Mouse (Mus musculus) CD4-positive, CD25-positive, alpha-beta regulatory T cell, adult 2 months (primary cell): ENCODE measurements at regions not wholly inside any gene's neighbourhood (a gene's known extent, or its start where the extent isn't known, plus 50 kb on each side); places are given as distances from the start of the nearest gene placed in this dataset.

Experiments
- DNase-seq: peaks from one replicate; pipeline ENCODE4 v3.0.0-alpha.2; 2012; ENCODE audit warnings: low read depth, low spot score

GRCm38 (mm10) chrX:158920217-158920616 is 289.9 kb upstream of the Rps6ka3 start:
- no peak for DNase-seq

GRCm38 (mm10) chrX:158921424-158921823 is 288.7 kb upstream of the Rps6ka3 start:
- no peak for DNase-seq

DNA sequence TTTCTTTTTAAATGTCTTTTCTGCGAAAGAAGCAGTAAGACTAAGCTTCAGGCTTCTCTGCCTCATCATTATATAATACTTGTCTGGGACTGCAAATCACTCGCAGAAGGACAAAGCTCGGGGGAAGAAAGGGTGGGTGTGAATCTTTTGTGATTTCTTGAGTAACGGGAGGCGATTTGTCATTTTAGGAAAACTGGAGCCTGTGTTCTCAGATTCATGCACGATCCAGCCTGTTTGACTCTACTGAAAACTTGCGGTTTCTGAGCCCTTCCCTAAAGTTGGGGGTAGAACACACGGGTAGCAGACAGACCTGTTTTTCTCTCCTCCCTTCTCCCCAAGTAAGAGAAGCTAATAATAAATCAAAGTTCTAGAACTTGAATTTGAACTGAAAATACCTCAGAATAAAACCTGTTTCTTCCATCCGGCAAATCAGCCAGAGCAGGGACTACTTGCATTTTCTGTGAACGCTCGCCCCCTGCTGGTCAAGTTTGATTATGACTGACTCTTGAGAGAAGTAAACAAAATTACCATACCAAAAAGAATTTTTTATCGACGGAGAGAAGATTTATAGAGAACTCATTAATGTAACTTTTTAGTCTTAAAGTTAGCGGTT is 288.2 kb upstream of the Rps6ka3 start:
- DNase-seq = peak; percentile 72

- no peak for DNase-seq
These were observed 287.0 kb upstream of the Rps6ka3 start for GRCm38 (mm10) chrX:158923081-158923561.

DNA sequence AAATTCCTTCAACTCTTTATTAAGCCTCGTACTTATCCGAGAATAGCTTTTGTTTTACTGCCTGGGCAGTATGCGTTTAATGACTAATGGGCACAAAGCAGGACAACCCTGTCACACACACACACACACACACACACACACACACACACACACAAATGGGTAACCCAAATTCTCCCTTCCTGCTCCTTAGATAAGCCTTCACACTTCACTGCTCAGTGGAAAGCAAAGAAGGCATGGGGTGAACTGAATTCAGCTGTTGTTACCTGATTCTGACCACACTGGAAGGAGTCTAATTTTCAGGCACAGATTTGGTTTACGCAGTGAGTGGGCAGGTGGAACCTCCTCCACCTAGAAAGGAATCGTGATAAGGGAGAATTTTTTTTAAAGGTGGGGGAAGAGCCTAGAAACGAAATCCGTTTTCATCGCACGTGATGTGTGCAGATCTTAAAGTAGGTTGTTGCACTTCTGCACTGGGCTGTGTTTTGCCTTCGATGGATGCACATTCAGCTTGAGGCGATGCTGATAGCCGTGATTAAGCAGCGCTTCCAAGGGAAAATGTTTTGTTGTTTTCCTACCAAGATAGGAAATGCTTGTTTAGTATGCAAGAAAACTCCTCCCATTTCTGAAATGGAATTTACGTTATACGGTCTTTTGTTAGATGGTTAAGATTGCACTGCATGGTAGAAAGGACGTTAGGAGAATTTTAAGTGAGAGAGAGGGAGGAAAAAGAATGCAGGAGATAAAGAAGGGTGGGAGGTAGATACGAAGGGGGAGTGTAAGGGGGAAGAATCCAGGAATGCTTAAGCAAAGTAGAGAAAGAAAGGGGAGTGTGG is 286.2 kb upstream of the Rps6ka3 start:
- DNase-seq = no peak

DNA sequence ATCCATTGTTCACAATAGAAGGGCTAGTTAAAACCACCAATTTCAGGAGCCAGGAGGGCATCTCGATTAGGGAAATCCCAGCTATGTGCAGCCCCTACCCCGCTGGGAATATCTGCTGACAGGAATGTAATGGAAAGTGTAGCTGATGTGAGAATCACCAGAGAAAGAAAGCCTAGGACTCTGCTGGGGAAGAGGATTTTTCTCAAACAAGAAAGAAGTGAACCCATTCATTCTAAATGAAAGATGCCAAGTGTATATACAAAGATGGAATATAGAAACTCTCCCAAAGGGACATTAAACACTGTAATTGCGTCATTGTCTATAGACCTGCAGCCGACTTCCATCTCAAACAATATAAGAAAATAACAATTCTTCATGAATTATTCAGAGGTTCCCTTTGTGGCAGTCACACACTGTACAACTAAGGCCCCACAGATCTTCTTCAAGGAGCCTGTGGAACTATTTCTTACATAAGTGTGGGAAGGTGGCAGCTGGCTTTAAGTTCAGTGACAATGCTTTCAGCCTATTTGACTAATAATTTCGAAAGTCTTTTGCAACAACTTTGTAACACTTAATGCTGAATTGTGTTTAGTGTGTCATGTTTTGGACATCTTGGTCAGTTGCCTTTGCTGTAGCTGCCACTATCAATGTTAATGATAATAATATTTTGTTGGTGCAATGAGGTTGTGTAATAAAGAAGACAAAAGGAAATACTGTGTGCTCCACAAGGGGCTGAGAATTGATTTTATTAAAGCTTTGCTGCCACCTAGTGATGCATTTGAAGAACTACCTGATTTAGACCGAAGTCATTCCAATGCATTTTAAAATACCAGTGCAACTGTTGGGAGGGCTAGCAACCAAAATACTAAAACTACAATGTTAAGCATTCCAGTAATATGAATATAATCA is 285.4 kb upstream of the Rps6ka3 start:
- peak; percentile 17 for DNase-seq

GRCm38 (mm10) chrX:158931864-158932263 is 278.2 kb upstream of the Rps6ka3 start:
- DNase-seq = no peak

GRCm38 (mm10) chrX:158947191-158947590 is 262.9 kb upstream of the Rps6ka3 start:
- DNase-seq = no peak

GRCm38 (mm10) chrX:158971726-158972125 is 238.4 kb upstream of the Rps6ka3 start:
- peak; percentile 16 for DNase-seq

DNA sequence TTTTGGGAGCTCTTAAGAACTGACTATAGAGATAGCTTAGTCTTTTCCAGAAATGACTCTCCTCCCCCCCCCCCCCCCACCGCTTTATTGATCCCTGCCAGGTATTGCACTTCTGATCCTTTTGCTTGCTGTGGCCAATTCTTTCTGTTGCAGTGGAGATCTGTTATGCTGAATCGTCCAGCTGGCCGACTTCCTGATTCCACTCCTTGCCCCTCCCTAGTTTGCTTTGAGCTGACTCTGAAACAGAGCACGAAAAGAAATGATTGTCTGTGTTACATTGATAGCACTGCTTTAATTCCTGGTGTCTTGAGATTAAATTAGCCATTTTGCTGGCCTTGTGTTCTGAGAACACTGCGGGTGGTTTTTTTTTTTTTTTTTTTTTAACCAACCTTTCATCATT is 233.5 kb upstream of the Rps6ka3 start:
- DNase-seq = no peak

GRCm38 (mm10) chrX:158984721-158985120 is 225.4 kb upstream of the Rps6ka3 start:
- no peak for DNase-seq

- DNase-seq = no peak
These were observed 222.4 kb upstream of the Rps6ka3 start for GRCm38 (mm10) chrX:158987676-158988075.

DNA sequence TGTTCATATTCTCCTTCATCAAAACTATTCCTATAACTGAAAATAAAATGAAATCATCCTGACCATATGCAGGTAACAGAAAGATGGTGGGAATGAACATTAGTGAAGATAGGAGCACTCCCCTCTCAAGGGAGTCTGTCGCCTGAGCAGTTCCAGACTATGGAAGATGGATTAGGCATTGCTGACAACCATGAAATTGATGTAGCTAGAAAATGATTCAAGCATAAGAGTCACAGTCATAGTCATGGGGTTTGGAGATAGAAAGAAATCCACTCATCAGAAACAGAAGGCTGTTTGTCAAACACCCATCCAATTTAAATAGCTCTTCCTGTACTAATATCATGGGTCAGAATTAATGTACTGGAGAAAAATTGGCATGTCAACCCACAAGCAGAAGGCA is 191.2 kb upstream of the Rps6ka3 start:
- no peak for DNase-seq

- DNase-seq = no peak
These were observed 183.8 kb upstream of the Rps6ka3 start for GRCm38 (mm10) chrX:159026311-159026710.

DNA sequence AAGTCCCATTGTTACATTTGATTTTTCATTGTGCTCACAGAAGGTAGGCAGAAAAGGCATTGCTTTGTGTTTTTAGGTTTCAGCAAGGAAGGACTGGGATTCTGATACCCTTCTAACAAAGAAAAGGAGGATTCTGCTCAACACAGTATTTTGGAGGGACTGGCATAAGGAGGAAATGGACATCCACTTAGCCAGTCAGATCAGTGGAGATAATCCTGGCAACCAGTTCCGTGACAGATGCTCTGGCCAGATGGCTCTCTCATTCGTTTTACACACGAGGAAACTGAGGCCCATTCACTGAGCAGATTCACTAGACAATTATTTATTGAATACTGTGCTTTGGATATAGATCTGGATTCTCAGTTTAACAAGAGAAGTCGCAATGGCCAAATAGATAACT is 178.2 kb upstream of the Rps6ka3 start:
- no peak for DNase-seq

DNA sequence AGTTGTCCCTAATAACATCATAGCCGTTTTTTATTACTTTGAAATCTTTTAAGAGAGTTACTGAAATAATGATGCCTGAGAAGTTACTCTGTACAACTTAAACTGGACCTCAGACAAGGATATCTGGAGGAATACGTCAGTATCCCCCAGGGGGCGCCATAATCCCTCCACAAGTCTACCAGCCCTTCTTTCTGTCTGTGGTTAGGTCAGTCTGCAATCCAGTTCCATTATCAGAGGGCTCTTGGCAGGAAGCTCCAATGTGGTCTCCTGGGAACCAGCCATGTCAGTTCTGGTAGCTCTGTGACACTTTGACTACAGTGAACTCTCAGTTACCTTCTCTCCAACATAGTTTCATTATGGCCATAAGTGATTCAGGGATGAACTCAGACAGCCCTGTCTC is 166.7 kb upstream of the Rps6ka3 start:
- DNase-seq = peak; percentile 82

DNA sequence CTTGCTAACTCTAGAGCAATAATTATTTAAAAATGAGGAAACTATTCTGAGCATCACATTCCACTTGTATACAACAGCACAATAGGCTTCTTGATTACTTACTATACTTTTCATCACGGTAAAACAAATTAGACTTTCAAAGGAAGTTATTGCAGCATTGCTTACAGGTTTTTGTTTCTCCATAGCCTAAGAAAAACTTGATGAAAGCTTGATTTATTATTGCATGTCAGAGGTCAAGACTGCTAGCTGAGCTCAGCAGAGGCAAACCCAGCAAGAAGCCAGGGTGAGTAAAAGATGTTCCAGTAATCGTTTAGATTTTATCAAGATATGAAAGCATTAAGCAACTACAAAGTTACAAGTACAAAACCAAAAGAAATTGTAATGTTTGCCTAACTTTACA is 162.2 kb upstream of the Rps6ka3 start:
- DNase-seq = no peak

DNA sequence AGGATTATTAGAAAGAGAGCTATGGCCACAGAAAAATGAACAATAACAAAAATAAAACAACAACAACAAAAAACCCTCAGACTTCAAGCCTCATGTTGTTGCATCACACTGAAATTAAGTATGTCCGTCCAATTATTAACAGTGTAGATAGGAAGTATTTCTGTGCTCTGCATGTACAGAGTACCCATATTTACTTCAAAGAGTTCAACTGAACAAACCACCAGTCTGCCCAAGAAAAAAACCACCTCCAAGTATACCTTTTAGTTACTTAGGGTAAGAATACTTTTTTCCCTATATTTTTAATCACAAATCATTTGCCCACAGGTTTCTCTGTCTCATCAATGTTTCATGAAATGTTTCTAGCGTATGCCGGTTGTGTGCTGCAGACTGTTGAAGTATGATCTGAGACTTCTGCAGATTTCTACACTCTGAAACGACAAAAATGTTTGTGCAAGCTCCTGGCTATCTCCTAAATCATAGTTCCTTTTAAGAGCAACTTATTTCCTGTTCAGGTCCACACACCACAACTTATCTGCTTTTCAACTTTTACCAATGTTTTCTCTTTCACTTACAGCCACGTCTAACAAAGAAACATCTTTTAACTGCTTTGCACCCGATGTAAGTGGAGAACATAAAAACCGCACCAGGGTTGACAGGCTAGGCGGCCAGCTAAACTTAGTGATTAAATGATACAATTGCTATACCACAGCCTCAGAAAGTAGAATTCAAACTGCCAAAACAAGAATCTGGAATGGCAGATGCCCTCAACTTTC is 154.2 kb upstream of the Rps6ka3 start:
- peak; percentile 38 for DNase-seq

- no peak for DNase-seq
These were observed 153.7 kb upstream of the Rps6ka3 start for GRCm38 (mm10) chrX:159056462-159056805.

- DNase-seq = no peak
These were observed 151.2 kb upstream of the Rps6ka3 start for GRCm38 (mm10) chrX:159058931-159059330.

- DNase-seq = no peak
These were observed 148.8 kb upstream of the Rps6ka3 start for GRCm38 (mm10) chrX:159061322-159061721.
